Mouse (Mus musculus) layer of hippocampus, adult 9-10 months (tissue): ENCODE data around the gene Yeats2.

Source experiments
- DNase-seq: peaks from one replicate; pipeline ENCODE4 v3.0.0; 2022; ENCODE audit warnings: low spot score

Yeats2 gene

GRCm38 (mm10) chr16:20191161-20191882, 50.5 kb downstream of the Yeats2 start:
- no peak for DNase-seq

- DNase-seq: no peak
These were observed 51.2 kb downstream of the Yeats2 start for GRCm38 (mm10) chr16:20192043-20192442.

GRCm38 (mm10) chr16:20195546-20195945, 54.7 kb downstream of the Yeats2 start:
- DNase-seq: no peak

- no peak for DNase-seq
These were observed 56.1 kb downstream of the Yeats2 start for GRCm38 (mm10) chr16:20196962-20197361.

- DNase-seq: no peak
These were observed 58.8 kb downstream of the Yeats2 start for GRCm38 (mm10) chr16:20199501-20200201.

- no peak for DNase-seq
These were observed 72.8 kb downstream of the Yeats2 start for GRCm38 (mm10) chr16:20213591-20214226.

- DNase-seq: no peak
These were observed 81.9 kb downstream of the Yeats2 start for GRCm38 (mm10) chr16:20222726-20223125.

GRCm38 (mm10) chr16:20226676-20227075, 85.8 kb downstream of the Yeats2 start:
- DNase-seq: no peak

GRCm38 (mm10) chr16:20227504-20227903, 86.6 kb downstream of the Yeats2 start:
- DNase-seq: no peak

- DNase-seq: no peak
These were observed 87.3 kb downstream of the Yeats2 start for GRCm38 (mm10) chr16:20228167-20228566.

- no peak for DNase-seq
These were observed 93.5 kb downstream of the Yeats2 start for GRCm38 (mm10) chr16:20234406-20234805.

GRCm38 (mm10) chr16:20237426-20237825, 96.6 kb downstream of the Yeats2 start:
- no peak for DNase-seq

GRCm38 (mm10) chr16:20238646-20239045, 97.8 kb downstream of the Yeats2 start:
- no peak for DNase-seq

GRCm38 (mm10) chr16:20240468-20241414, 99.9 kb downstream of the Yeats2 start, which contains the start of gene Map6d1:
Gene Map6d1, minus strand, starts transcription at chr16:20241358.
- no peak for DNase-seq

GRCm38 (mm10) chr16:20247103-20247502, 106.2 kb downstream of the Yeats2 start:
- no peak for DNase-seq

GRCm38 (mm10) chr16:20248442-20249174, 107.7 kb downstream of the Yeats2 start:
- DNase-seq: no peak

- no peak for DNase-seq
These were observed 117.1 kb downstream of the Yeats2 start for GRCm38 (mm10) chr16:20257926-20258325.

- DNase-seq: no peak
These were observed 124.2 kb downstream of the Yeats2 start for GRCm38 (mm10) chr16:20265089-20265488.

- no peak for DNase-seq
These were observed 130.5 kb downstream of the Yeats2 start for GRCm38 (mm10) chr16:20271339-20271738.

GRCm38 (mm10) chr16:20272994-20273393, 132.1 kb downstream of the Yeats2 start:
- DNase-seq: no peak

- no peak for DNase-seq
These were observed 138.5 kb downstream of the Yeats2 start for GRCm38 (mm10) chr16:20279395-20279794.
